Mouse (Mus musculus): ENCODE results near the gene Cplx2. TPM values are rescaled to one million over a fixed set of nuclear protein-coding genes. Genes with fewer than 3 reads are reported as not detected.

Cplx2 gene
- polyA plus RNA-seq, 1 experiment from 2014 or later = 5.5 TPM

DNA sequence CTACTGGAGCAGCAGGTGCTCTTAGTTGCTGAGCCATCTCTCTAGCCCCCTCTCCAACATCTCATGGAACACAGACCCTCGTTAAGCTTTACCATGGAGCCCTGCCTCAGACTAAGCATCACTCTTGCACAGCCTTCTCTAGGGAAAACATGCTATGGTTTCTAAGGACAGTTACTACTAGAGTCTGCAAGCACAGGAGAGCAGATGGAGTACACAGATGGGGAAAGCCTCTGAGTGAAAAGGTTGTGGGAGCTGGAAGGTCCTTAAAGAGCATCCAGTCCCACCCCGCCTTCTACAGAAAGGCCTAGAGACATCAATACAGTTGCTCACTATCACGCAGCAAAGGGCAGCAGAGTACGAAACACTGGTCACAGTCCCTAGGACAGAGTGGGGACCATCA is 20.2 kb downstream of the Cplx2 start:
- H3K4me3 ChIP-seq = no peak overlapping the region
- no peaks in the 10 kb centered on the region for H3K9me3 ChIP-seq
- H3K27me3 ChIP-seq (ENCODE audit: poor library complexity, severe bottlenecking) = no peaks in the 10 kb centered on the region
- no peaks in the 10 kb centered on the region for H3K36me3 ChIP-seq (replicated peaks)
- 95% methylated on average over 4 of the region's 4 CpGs for WGBS
- DNase-seq (ENCODE audit: extremely low spot score, low spot score) = no peak
- H3K27ac ChIP-seq = no peak overlapping the region
- peaks cover 6% of the 10 kb centered on the region; the same call in 1 of the 2 replicates for H3K4me1 ChIP-seq

DNA sequence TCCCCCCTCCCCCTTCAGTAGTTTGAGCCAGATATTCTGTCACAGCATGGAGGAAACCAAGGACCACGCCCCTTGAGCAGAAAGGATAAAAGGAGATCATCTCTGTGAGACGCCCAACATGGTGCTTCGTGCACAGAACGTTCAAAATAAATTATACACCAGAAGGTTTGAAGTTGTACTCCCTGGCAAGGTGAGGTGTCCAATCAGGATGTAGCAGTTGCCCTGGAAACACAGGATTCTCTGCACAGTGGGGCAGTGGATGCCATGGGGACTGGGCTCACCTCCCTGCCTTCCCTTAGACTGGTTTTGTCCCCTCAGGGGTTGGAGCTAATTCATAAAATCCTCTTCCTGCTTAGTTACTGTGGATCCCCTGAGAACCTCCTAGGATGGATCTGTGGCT is 25.9 kb downstream of the Cplx2 start:
- no peak overlapping the region for H3K4me3 ChIP-seq
- no peaks in the 10 kb centered on the region for H3K9me3 ChIP-seq
- DNase-seq (ENCODE audit: extremely low spot score, low spot score) = no peak
- H3K36me3 ChIP-seq (replicated peaks) = no peaks in the 10 kb centered on the region
- H3K4me1 ChIP-seq = peaks cover 6% of the 10 kb centered on the region
- no peak overlapping the region for H3K27ac ChIP-seq
- no peaks in the 10 kb centered on the region for H3K27me3 ChIP-seq (ENCODE audit: poor library complexity, severe bottlenecking)
- whole genome bisulfite sequencing = 79% methylated on average over 4 of the region's 4 CpGs

DNA sequence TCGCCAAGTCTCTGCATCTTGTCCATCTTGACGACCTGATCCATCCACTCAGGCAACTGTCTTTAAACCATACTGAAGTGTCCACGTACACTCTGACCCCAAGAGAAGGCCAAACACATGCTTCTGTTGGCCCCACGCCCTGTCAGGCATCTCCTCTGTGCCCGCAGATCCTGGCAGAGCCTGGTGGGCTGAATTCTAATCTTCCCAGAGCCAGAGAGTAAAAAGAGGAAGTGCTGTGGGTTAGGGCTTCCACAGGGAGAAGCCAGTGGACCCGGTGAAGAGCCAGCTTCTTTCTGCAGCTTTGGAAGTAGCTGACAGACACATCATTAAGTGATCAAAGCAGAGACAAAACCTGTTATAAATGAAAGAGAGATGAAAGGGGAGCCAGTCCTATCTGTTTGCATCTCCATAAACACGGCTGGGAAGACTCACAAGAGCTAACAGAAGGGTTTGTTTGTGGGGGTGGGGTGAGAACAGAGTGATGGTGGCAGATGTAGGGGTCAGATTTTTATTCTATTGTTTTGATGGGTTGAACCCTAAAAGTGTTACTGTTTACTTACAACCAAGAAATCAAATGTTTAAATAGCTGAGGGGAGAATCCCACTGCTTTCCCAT is 29.5 kb downstream of the Cplx2 start:
- DNase-seq (ENCODE audit: extremely low spot score, low spot score) = no peak
- Histone ChIP-seq H3K36me3 (replicated peaks) (no peaks in the 10 kb centered on the region), H3K27me3 (ENCODE audit: poor library complexity, severe bottlenecking) (no peaks in the 10 kb centered on the region), H3K27ac (no peak overlapping the region), H3K9me3 (peaks cover 7% of the 10 kb centered on the region; the same call in 1 of the 2 replicates), H3K4me1 (peaks cover 33% of the 10 kb centered on the region), H3K4me3 (no peak overlapping the region)
- 79% methylated on average over 7 of the region's 7 CpGs for WGBS

DNA sequence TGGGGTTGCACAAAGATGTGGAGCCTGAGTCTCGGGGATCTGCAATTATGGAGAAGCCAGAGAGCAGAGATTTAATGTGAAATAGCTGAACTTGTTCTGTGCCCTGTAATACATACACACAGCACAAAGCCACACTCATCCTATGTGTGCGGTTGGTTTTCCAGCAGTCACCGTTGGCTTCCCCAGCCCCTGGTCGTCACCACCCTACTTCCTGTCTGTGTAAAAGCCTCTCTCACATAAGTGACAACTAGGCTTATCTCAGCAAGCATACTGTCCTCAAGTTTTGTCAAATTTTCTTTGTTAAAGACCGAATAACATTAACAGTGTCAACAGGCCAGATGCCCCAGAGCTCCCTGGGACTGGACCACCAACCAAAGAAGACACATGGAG is 30.0 kb downstream of the Cplx2 start:
- no peaks in the 10 kb centered on the region for H3K27me3 ChIP-seq (ENCODE audit: poor library complexity, severe bottlenecking)
- H3K9me3 ChIP-seq = peaks cover 7% of the 10 kb centered on the region; the same call in 1 of the 2 replicates
- H3K27ac ChIP-seq = no peak overlapping the region
- no peaks in the 10 kb centered on the region for H3K36me3 ChIP-seq (replicated peaks)
- no peak for DNase-seq (ENCODE audit: extremely low spot score, low spot score)
- 92% methylated on average over 5 of the region's 5 CpGs for whole genome bisulfite sequencing
- no peak overlapping the region for H3K4me3 ChIP-seq
- H3K4me1 ChIP-seq = peaks cover 33% of the 10 kb centered on the region

DNA sequence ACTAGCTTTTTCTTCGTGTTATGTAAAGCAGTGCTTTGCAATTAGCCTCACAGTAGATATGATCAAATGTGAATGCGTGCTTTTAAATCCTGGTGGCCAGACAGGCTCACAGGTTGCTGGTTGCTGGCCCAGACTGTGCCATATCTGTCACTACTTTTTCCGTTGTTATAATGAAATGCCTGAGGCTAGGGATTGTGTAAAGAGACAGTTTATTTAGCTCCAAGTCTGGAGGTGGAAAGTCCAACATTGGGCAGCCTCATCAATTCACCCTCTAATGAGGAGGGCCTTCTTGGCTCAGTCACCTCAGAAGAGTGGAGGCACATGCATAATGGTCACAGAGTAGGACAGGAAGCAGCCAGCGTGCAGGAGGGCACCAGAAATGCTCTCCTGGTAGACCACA is 31.2 kb downstream of the Cplx2 start:
- no peaks in the 10 kb centered on the region for H3K36me3 ChIP-seq (replicated peaks)
- 79% methylated on average over 4 of the region's 4 CpGs for WGBS
- H3K4me3 ChIP-seq = no peak overlapping the region
- no peak overlapping the region for H3K27ac ChIP-seq
- H3K4me1 ChIP-seq = peaks cover 27% of the 10 kb centered on the region
- no peaks in the 10 kb centered on the region for H3K27me3 ChIP-seq (ENCODE audit: poor library complexity, severe bottlenecking)
- no peak for DNase-seq (ENCODE audit: extremely low spot score, low spot score)
- H3K9me3 ChIP-seq = peaks cover 7% of the 10 kb centered on the region; the same call in 1 of the 2 replicates

DNA sequence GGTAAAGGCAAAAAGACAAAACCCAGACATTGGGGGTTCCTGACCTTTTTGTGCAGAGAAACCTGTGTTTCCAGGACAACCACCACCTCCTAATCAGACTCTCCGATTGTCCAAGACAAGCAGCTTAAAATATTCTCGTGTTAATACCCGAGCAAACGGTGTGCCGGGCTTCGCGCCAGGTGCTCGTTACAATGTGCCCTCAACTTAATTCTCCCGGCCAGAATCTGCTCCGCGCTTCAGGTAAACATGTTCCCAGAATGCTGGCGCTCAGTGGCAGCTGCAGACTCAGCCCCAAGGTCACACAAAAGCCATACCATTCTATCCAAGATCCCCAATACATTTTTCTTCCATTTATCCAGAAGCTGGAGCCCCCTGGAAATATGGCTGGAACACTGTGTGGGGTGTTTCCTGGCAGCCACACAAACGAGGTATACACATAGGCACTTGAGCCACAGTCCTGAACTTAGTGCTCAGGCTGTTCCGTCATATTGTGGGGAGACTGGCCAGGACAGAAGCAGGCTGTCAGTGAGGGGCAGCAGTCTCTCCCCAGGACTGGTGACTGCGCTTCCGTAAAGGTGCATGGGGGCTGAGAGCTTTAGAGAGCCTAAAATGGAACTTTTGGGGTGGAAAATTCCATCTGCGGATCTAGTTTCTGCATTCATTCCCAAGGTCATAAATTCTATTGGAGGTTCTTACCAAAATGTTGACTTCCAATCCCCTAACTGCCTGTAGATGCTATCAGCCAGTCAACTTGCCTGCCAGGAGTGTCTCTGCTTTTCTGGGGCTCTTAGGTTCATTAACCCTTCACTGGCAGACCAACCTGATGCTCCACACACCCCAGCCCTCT is 32.3 kb downstream of the Cplx2 start:
- peaks cover 27% of the 10 kb centered on the region for H3K4me1 ChIP-seq
- no peaks in the 10 kb centered on the region for H3K27me3 ChIP-seq (ENCODE audit: poor library complexity, severe bottlenecking)
- 69% methylated on average over 17 of the region's 17 CpGs for WGBS
- peak overlapping the region; percentile 56 for H3K27ac ChIP-seq
- H3K36me3 ChIP-seq (replicated peaks) = no peaks in the 10 kb centered on the region
- peaks cover 7% of the 10 kb centered on the region; the same call in 1 of the 2 replicates for H3K9me3 ChIP-seq
- DNase-seq (ENCODE audit: extremely low spot score, low spot score) = no peak
- no peak overlapping the region for H3K4me3 ChIP-seq

DNA sequence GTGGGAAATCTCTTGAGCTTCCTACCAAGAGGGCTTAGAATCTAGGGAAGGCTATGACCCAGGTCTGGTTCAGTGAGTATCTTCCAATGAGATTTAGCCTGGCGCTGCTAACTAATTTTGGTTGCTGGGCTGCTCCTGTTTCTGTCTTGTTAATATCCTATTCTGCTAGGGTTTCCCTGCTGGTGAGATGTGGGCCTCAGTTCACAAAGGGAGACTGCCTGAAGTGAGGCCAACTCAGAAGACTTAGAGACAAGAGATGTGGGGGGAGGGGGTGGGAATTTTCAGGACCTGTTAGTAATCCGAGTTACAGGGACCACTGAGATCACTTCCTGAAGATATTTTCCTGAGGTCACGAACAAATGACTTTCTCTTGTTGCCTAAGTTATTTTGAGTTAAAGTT is 33.1 kb downstream of the Cplx2 start:
- 64% methylated on average over 3 of the region's 3 CpGs for WGBS

DNA sequence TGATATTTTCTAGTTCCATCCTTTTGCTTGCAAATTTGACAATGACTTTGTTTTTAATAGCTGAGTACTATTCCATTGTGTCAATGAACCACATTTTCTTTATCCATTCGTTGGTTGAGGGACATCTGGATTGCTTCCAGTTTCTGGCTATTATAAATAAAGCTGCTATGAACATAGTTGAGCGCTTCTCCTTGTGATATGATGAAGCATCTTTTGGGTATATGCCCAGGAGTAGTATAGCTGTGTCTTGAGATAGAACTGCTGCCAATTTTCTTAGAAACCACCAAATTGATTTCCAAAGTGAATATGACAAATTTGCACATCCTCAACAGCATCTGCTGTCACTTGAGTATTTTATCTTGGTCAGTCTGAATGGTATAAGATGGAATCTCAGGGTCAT is 34.7 kb downstream of the Cplx2 start:
- Histone ChIP-seq H3K9me3 (peaks cover 7% of the 10 kb centered on the region; the same call in 1 of the 2 replicates), H3K27me3 (ENCODE audit: poor library complexity, severe bottlenecking) (no peaks in the 10 kb centered on the region), H3K4me1 (peaks cover 27% of the 10 kb centered on the region), H3K27ac (no peak overlapping the region), H3K36me3 (replicated peaks) (no peaks in the 10 kb centered on the region), H3K4me3 (no peak overlapping the region)
- DNase-seq (ENCODE audit: extremely low spot score, low spot score) = no peak
- 88% methylated on average over 2 of the region's 2 CpGs for WGBS

More for the DNA sequence above, 33.1 kb downstream of the Cplx2 start:
- Histone ChIP-seq H3K4me1 (peaks cover 27% of the 10 kb centered on the region), H3K27ac (peak overlapping the region; percentile 56), H3K27me3 (ENCODE audit: poor library complexity, severe bottlenecking) (no peaks in the 10 kb centered on the region), H3K4me3 (no peak overlapping the region), H3K9me3 (peaks cover 7% of the 10 kb centered on the region; the same call in 1 of the 2 replicates), H3K36me3 (replicated peaks) (no peaks in the 10 kb centered on the region)
- DNase-seq (ENCODE audit: extremely low spot score, low spot score) = no peak

DNA sequence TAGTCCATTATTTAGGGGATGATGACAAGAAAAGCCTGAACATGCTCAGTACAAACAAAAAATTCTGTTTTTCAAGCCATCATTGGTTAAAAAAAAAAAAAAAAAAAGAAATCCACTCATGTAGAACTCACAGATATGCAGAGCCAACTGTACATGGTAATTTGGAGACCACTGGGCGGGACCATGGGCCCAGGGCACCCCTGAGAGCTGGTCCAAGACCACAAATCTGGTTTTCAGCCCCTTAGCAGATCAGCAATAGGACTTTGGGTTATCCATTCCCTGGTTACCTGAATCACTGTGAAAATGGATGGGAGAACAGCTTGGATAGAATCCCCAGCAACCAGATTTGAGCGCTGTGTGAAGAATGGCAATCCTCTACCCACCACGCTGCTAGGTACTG is 40.5 kb downstream of the Cplx2 start:
- H3K9me3 ChIP-seq = no peaks in the 10 kb centered on the region
- H3K27ac ChIP-seq = no peak overlapping the region
- DNase-seq (ENCODE audit: extremely low spot score, low spot score) = no peak
- 90% methylated on average over 3 of the region's 3 CpGs for WGBS
- no peaks in the 10 kb centered on the region for H3K27me3 ChIP-seq (ENCODE audit: poor library complexity, severe bottlenecking)
- H3K36me3 ChIP-seq (replicated peaks) = no peaks in the 10 kb centered on the region
- no peak overlapping the region for H3K4me3 ChIP-seq
- peaks cover 15% of the 10 kb centered on the region for H3K4me1 ChIP-seq

DNA sequence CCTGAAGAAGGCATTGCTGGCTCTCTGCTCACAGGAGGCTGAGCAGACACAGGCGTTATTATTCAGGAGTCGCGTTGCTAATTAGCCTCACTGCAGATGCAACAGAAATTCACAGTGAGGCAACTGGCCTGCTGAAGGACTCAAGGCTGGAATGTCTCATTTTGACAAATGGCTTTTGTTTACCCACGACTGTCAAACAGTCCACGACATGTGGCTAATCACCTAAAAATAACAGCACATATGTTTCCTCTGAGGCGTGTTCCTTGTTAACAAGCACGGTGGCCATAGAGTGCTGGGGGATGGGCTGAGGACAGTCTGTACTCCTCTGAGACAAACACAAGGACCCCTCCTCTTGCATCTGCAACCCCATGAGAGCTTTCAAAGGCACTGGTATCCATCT is 41.1 kb downstream of the Cplx2 start:
- WGBS = 43% methylated on average over 7 of the region's 7 CpGs
- no peaks in the 10 kb centered on the region for H3K36me3 ChIP-seq (replicated peaks)
- H3K9me3 ChIP-seq = no peaks in the 10 kb centered on the region
- no peaks in the 10 kb centered on the region for H3K27me3 ChIP-seq (ENCODE audit: poor library complexity, severe bottlenecking)
- peaks cover 15% of the 10 kb centered on the region for H3K4me1 ChIP-seq
- DNase-seq (ENCODE audit: extremely low spot score, low spot score) = no peak
- H3K4me3 ChIP-seq = no peak overlapping the region
- no peak overlapping the region for H3K27ac ChIP-seq

DNA sequence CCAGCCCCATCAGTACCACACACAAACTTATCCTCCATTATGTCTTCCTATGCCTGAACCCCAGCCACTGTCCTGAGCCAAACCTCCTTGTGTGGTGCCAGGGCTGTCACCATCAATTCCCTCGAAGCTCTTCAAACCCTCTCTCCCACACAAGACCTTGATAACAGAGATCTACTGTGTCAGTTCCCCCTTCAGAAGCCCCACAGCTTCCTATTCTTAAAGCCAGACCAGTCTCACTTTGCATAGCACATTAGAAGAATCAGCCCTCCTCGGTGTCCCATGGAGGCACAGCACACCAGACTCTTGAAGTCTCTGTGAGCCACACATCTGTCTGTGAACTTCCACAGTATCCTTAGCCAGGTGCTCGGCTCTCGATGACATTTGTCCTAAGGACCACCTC is 41.6 kb downstream of the Cplx2 start:
- Histone ChIP-seq H3K27ac (0 out of 2 replicates have a peak overlapping the region, but pooled peaks have one; percentile 21), H3K4me1 (peaks cover 15% of the 10 kb centered on the region), H3K4me3 (no peak overlapping the region), H3K36me3 (replicated peaks) (no peaks in the 10 kb centered on the region), H3K9me3 (no peaks in the 10 kb centered on the region), H3K27me3 (ENCODE audit: poor library complexity, severe bottlenecking) (no peaks in the 10 kb centered on the region)
- WGBS = 86% methylated on average over 4 of the region's 4 CpGs
- DNase-seq (ENCODE audit: extremely low spot score, low spot score) = no peak

DNA sequence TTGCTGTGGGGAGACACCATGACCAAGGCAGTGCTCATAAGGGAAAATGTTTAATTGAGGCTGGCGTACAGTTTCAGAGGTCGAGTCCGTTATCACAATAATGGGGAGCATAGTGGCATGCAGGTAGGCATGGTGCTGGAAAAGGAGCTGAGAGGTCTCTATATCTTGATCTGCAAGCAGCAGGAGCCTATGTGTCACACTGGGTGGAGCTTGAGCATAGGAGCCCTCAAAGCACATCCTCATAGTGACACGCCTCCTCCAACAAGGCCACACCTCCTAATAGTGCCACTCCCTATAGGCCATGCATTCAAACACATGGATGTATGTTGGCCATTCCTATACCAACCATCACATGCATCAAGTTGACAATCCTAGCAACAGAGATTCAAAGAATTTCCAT is 43.9 kb downstream of the Cplx2 start:
- no peak for DNase-seq (ENCODE audit: extremely low spot score, low spot score)
- 97% methylated on average over 4 of the region's 4 CpGs for WGBS

DNA sequence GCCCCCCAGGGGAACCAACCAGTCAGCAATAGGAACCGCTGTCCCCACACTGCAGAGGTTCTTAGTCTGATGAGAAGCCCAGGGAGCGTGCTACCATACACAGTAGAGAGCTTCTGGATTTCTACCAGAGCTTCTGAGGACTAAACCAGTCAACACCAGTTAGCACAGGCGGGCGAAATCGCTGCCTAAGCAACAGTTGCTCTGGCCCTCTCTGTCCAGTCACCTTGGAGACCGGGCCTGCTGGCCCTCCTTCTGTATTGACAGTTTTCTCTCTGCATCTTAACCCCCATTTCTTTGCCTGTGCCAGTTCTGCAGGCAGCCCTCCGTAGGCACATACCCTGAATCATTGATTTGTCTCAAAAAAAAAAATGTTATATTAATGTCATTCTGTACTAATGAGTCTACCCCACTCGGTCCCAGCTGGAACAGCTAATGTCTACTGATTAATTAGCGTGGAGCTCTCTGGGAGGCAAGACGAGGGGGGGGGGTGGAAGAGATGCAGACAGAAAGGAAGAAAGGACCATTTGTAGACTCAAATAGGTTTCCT is 47.7 kb downstream of the Cplx2 start:
- H3K27ac ChIP-seq = no peak overlapping the region
- no peak overlapping the region for H3K4me3 ChIP-seq
- peaks cover 9% of the 10 kb centered on the region; the same call in 1 of the 2 replicates for H3K4me1 ChIP-seq
- 83% methylated on average over 10 of the region's 10 CpGs for WGBS
- no peak for DNase-seq (ENCODE audit: extremely low spot score, low spot score)
- H3K9me3 ChIP-seq = peaks cover 6% of the 10 kb centered on the region
- H3K36me3 ChIP-seq (replicated peaks) = no peaks in the 10 kb centered on the region
- no peaks in the 10 kb centered on the region for H3K27me3 ChIP-seq (ENCODE audit: poor library complexity, severe bottlenecking)

More for the DNA sequence above, 43.9 kb downstream of the Cplx2 start:
- Histone ChIP-seq H3K4me3 (no peak overlapping the region), H3K27ac (no peak overlapping the region), H3K27me3 (ENCODE audit: poor library complexity, severe bottlenecking) (no peaks in the 10 kb centered on the region), H3K4me1 (peaks cover 24% of the 10 kb centered on the region), H3K36me3 (replicated peaks) (no peaks in the 10 kb centered on the region), H3K9me3 (no peaks in the 10 kb centered on the region)

Measured in forebrain, embryonic 10.5 days (tissue).